Mouse (Mus musculus) cerebellum, adult 2 months (tissue): ENCODE measurements around the gene Ddr1. TPM values are rescaled to one million over a fixed set of nuclear protein-coding genes. Genes with fewer than 3 reads are reported as not detected.

Experiments
- DNase-seq, 2 experiments: peaks; one replicate each; pipeline ENCODE4 v3.0.0; 2021
- H3K27ac ChIP-seq: fragments of 200-500 bp; 2 replicates; pipeline ENCODE4 v1.5.1; 2012; ENCODE audit warnings: low read length, control low read depth, inconsistent platforms; ENCODE audit not compliant: insufficient read depth
- H3K27me3 ChIP-seq: fragments of 200-500 bp; 2 replicates; pipeline ENCODE4 v1.6.1; 2012; ENCODE audit warnings: inconsistent platforms, mild to moderate bottlenecking, low read length, moderate library complexity; ENCODE audit not compliant: control insufficient read depth, insufficient read depth
- H3K4me1 ChIP-seq: fragments of 200-500 bp; 2 replicates; pipeline ENCODE4 v1.6.1; 2011; ENCODE audit warnings: low read length; ENCODE audit not compliant: control insufficient read depth, insufficient read depth
- H3K4me3 ChIP-seq: fragments of 200-500 bp; replicated peaks from 2 replicates; pipeline ENCODE3; 2011; ENCODE audit warnings: mild to moderate bottlenecking, low read depth, low read length, control low read depth; ENCODE audit not compliant: insufficient read depth
- CTCF ChIP-seq: fragments of 200-500 bp; IDR thresholded peaks from 2 replicates; pipeline ENCODE4 v1.5.1; 2011; ENCODE audit warnings: low read depth, mild to moderate bottlenecking, control low read depth, low read length, moderate library complexity, borderline replicate concordance; ENCODE audit not compliant: insufficient read depth
- POLR2A ChIP-seq: fragments of 200-500 bp; IDR thresholded peaks from 2 replicates; pipeline ENCODE4 v1.6.1; 2011; ENCODE audit warnings: low read length, control low read depth, borderline replicate concordance; ENCODE audit not compliant: insufficient read depth
- WGBS: fragments of 180-500 bp; shearing (Covaris S2); methylation state at CpG from one replicate; pipeline ENCODE4 v1.1.7; 2018; 5-methylcytosine and 5-hydroxymethylcytosine counted together
- polyA plus RNA-seq: library from polyadenylated mRNA; depleted of rRNA; stranded (reverse); fragments of >200 nt; gene quantifications from 2 replicates; pipeline ENCODE4 v1.2.3, GENCODE M21; 2012

Ddr1 gene
- polyA plus RNA-seq, 1 experiment, result 76.9 TPM

GRCm38 (mm10) chr17:35702605-35703004, 1.8 kb downstream of the Ddr1 start:
- no peaks in the 10 kb centered on the region for H3K27me3 ChIP-seq
- peak overlapping the region; percentile 87 for H3K27ac ChIP-seq
- peaks cover 25% of the 10 kb centered on the region for H3K4me1 ChIP-seq
- H3K4me3 ChIP-seq, result no peak overlapping the region
- no peak for DNase-seq
- no peak for TF ChIP-seq POLR2A
- no peak for TF ChIP-seq CTCF
- 38% methylated on average over 4 of the region's 4 CpGs for WGBS

GRCm38 (mm10) chr17:35701978-35702461, 2.4 kb downstream of the Ddr1 start:
- peak; percentile 27; the same call in 1 of the 2 replicates for TF ChIP-seq POLR2A
- TF ChIP-seq CTCF, result no peak
- 9% methylated on average over 16 of the region's 16 CpGs for WGBS
- Histone ChIP-seq H3K4me3 (peak overlapping the region; percentile 88), H3K27me3 (no peaks in the 10 kb centered on the region), H3K4me1 (peaks cover 29% of the 10 kb centered on the region), H3K27ac (peak overlapping the region; percentile 87)
- DNase-seq, result peak; percentile 74 to 75

GRCm38 (mm10) chr17:35701203-35701977, 3.0 kb downstream of the Ddr1 start:
- no peaks in the 10 kb centered on the region for H3K27me3 ChIP-seq
- TF ChIP-seq POLR2A, result peak; percentile 82; the same call in 1 of the 2 replicates
- TF ChIP-seq CTCF, result no peak
- H3K4me3 ChIP-seq, result peak overlapping the region; percentile 88
- H3K27ac ChIP-seq, result peak overlapping the region; percentile 87
- under 1% methylated on average over 16 of the region's 16 CpGs for WGBS
- peak; percentile 74 to 75 for DNase-seq
- peaks cover 35% of the 10 kb centered on the region for H3K4me1 ChIP-seq

- H3K4me1 ChIP-seq, result peaks cover 35% of the 10 kb centered on the region
- no peaks in the 10 kb centered on the region for H3K27me3 ChIP-seq
- DNase-seq, result peak; percentile 89
- peak overlapping the region; percentile 88 for H3K4me3 ChIP-seq
- no peak for TF ChIP-seq CTCF
- peak; percentile 52 for TF ChIP-seq POLR2A
- WGBS, result 1% methylated on average over 58 of the region's 66 CpGs
- peak overlapping the region; percentile 87 for H3K27ac ChIP-seq
Measured at GRCm38 (mm10) chr17:35700371-35700961, 4.0 kb downstream of the Ddr1 start.

GRCm38 (mm10) chr17:35699919-35700318, 4.5 kb downstream of the Ddr1 start:
- Histone ChIP-seq H3K27ac (peak overlapping the region; percentile 87), H3K4me1 (peaks cover 33% of the 10 kb centered on the region), H3K27me3 (no peaks in the 10 kb centered on the region), H3K4me3 (peak overlapping the region; percentile 88)
- under 1% methylated on average over 19 of the region's 19 CpGs for WGBS
- peak; percentile 59; the same call in 1 of the 2 replicates for TF ChIP-seq POLR2A
- no peak for TF ChIP-seq CTCF
- peak; percentile 89 to 92 for DNase-seq

GRCm38 (mm10) chr17:35698501-35698883, 5.9 kb downstream of the Ddr1 start:
- H3K4me3 ChIP-seq, result peak overlapping the region; percentile 65
- H3K4me1 ChIP-seq, result peaks cover 20% of the 10 kb centered on the region
- TF ChIP-seq POLR2A (no peak), CTCF (no peak)
- DNase-seq, result no peak
- WGBS, result 24% methylated on average over 5 of the region's 5 CpGs
- peak overlapping the region; percentile 96 for H3K27ac ChIP-seq
- H3K27me3 ChIP-seq, result no peaks in the 10 kb centered on the region

- no peak for TF ChIP-seq CTCF
- TF ChIP-seq POLR2A, result peak; percentile 37; the same call in 1 of the 2 replicates
- under 1% methylated on average over 15 of the region's 16 CpGs for WGBS
- Histone ChIP-seq H3K27ac (peak overlapping the region; percentile 96), H3K27me3 (no peaks in the 10 kb centered on the region), H3K4me1 (peaks cover 20% of the 10 kb centered on the region), H3K4me3 (peak overlapping the region; percentile 65)
- DNase-seq, result peak; percentile 66 to 80
Measured at GRCm38 (mm10) chr17:35697759-35698500, 6.5 kb downstream of the Ddr1 start.

- peak in 1 of 2 experiments; percentile 48 for DNase-seq
- WGBS, result 0% methylated on average over 1 of the region's 1 CpGs
- Histone ChIP-seq H3K27ac (peak overlapping the region; percentile 96), H3K4me3 (peak overlapping the region; percentile 65), H3K4me1 (peaks cover 20% of the 10 kb centered on the region), H3K27me3 (no peaks in the 10 kb centered on the region)
- TF ChIP-seq POLR2A, result no peak
- no peak for TF ChIP-seq CTCF
Measured at GRCm38 (mm10) chr17:35697429-35697758, 7.0 kb downstream of the Ddr1 start.
